ENCODE assay signal across 14 mouse cellular contexts in the genomic region with DNA sequence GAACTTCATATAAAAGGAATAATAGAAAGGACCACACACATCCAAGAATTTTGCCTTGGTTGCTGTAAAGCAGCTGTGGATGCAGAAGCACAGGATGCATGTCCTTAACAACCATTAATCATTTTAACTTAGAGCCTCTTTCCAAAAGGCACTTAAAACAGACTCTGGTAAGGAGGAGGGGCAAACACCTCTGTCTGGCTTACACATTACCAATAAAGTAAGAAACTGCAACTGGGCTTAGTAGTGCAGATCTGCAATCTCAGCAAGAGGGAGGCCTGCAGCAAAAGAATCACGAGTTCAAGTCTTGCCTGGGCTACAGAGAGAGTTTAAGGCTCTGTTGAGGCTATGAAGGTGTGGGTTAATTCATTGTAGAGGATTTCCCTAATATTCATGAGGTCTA. TPM values are rescaled to one million over a fixed set of nuclear protein-coding genes. Genes with fewer than 3 reads are reported as not detected.
"Had no signal": no experiment of that assay in that cellular context is flagged by ENCODE, and none has a peak within 500 bp of the region (broad histone marks: within the 10 kb centered on the region; RNA-seq: fewer than 3 reads in every experiment).

No protein-coding gene starts in this region.

- DNase-seq: lung, embryonic 14.5 days; lung, postnatal 10 days; lung, postnatal 4 days; midbrain, embryonic 14.5 days; retina, postnatal 1 day; right cerebral cortex, adult 18-20 months; right cerebral cortex, postnatal 25 days; right cerebral cortex, postnatal 4 days; spleen, adult 18-20 months; thymus, adult 18-20 months; thymus, postnatal 14 days; thymus, postnatal 36 days had no signal

RNA-seq across cellular contexts. Expression of a gene that starts 47.2 kb away (rescaled TPM):
- total RNA-seq: megakaryocyte, adult 5-6 weeks; megakaryocyte-erythroid progenitor cell, adult 5-6 weeks had no signal

RNA-seq across cellular contexts. Expression of a gene that starts 59.0 kb away (rescaled TPM):
- total RNA-seq: megakaryocyte-erythroid progenitor cell, adult 5-6 weeks had no signal
